ENCODE assay signal across 8 mouse cellular contexts in the genomic region with DNA sequence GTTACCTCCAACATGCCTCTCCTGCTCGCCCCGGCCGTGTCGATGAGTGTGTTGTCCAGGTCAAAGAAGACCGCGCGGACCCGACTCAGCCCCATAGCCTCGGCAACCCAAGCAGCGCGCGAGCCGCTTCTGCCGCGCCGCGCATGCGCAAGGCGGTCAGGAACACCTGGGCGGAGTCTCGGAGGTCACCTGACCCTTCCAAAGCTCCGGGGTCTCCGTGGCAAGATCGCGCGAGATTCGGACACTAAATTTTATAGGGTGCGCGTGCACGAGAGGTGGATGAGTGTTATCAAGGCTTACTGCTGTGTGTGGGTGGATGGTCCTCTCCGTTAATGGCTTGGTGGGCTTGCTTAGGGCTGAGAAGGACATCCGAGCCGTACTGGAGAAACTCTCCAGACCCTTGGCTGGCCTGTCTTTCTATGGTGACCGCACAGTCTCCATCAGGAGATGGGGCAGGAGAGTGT. TPM values are rescaled to one million over a fixed set of nuclear protein-coding genes. Genes with fewer than 3 reads are reported as not detected.
DNase-seq lines count a peak whose midpoint lies in the region; ATAC-seq lines count a peak whose summit lies in the region.

Gene Ninl (minus strand): TSS at position 151 of the 464 bp plus-strand sequence.
Gene Nanp (minus strand): TSS at position 167 of the 464 bp plus-strand sequence.

- no peaks in the 10 kb centered on the region for H3K36me3 ChIP-seq in hindbrain, embryonic 15.5 days

- no peaks in the 10 kb centered on the region for H3K27me3 ChIP-seq in hindbrain, embryonic 15.5 days

- peak; percentile 91 for DNase-seq in T-cell, adult 2 months (ENCODE audit: low spot score)
- DNase-seq in cerebellum, postnatal 36 days = peak; percentile 93 to 94
- DNase-seq in frontal cortex, postnatal 36 days (ENCODE audit: low spot score in 2 of 2) = peak; percentile 89 to 94
- DNase-seq in left cerebral cortex, adult 11 months (ENCODE audit: low spot score) = peak; percentile 89
- DNase-seq in lung, postnatal 4 days = peak; percentile 96
- peak; percentile 93 for DNase-seq in retina, postnatal 7 days (ENCODE audit: low read depth, low spot score)
- peak; percentile 87 for DNase-seq in urinary bladder, adult 2 months (ENCODE audit: low spot score)

- H3K4me1 ChIP-seq in hindbrain, embryonic 15.5 days (replicated peaks) = peaks cover 20% of the 10 kb centered on the region

- peak within 1 kb of the TSS; percentile 88 for H3K4me2 ChIP-seq in hindbrain, embryonic 15.5 days

- H3K9ac ChIP-seq in hindbrain, embryonic 15.5 days = peak within 1 kb of the TSS; percentile 87

- peak within 1 kb of the TSS; percentile 86 for H3K27ac ChIP-seq in hindbrain, embryonic 15.5 days (replicated peaks)

- no peaks in the 10 kb centered on the region for H3K9me3 ChIP-seq in hindbrain, embryonic 15.5 days

- peak; percentile 98 for ATAC-seq in hindbrain, embryonic 15.5 days (ENCODE audit: low FRiP score, low read depth)

- under 1% methylated on average over 34 of the region's 34 CpGs for WGBS in hindbrain, embryonic 15.5 days

- peak within 1 kb of the TSS; percentile 87 for H3K4me3 ChIP-seq in hindbrain, embryonic 15.5 days

RNA-seq across cellular contexts. Expression of gene Ninl, which starts in this region (rescaled TPM):
- polyA plus RNA-seq in hindbrain, embryonic 15.5 days (2015; fragmentation: Nextera tagmentation; extraction: Ambion mirVana) = 4.1 and 5.0 TPM in 2 replicates
- polyA plus RNA-seq in urinary bladder, adult 2 months (2012; rRNA removed) = 6.5 and 6.7 TPM in 2 replicates

RNA-seq across cellular contexts. Expression of gene Nanp, which starts in this region (rescaled TPM):
- 35.2 and 35.8 TPM in 2 replicates for polyA plus RNA-seq in hindbrain, embryonic 15.5 days (2015; fragmentation: Nextera tagmentation; extraction: Ambion mirVana)
- polyA plus RNA-seq in urinary bladder, adult 2 months (2012; rRNA removed) = 11.5 and 15.2 TPM in 2 replicates

Comparison
In these comparisons a context has a peak if more than half of its experiments do, and no peak if none do; other contexts are left out.
1. Peak in every context shown above with its lines: DNase-seq, ATAC-seq, H3K4me3 ChIP-seq and H3K27ac ChIP-seq.